Mouse (Mus musculus): ENCODE results near the gene Olfr749.

DNA sequence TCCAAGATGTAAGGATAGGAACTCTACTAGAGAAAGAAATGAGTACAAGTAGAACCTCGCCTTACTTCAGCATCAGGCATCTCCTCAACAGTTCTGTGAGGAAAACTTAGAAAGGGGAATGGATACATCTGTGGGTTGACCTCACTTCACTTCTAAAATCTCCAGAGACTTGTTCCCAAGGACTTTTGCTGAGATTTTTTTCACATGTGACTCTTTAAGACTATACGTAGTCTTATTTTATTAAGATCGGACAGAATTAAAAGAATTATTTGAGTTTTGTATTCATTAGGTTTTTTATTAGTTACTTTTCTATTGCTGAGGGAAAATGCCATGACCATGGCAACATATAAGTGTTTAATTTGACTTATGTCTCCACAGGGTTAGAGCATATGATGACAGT is 51.8 kb downstream of the Olfr749 start, which contains the start of gene Olfr747:
- TF ChIP-seq HCFC1 (IDR thresholded peaks at IDR 0.05; ENCODE audit: low read depth, low read length) (no peak), CTCF (IDR thresholded peaks at IDR 0.05 in 2 of 3, conservative IDR thresholded peaks at IDR 0.05 in 1 of 3; ENCODE audit: control insufficient read depth in 1 of 3, insufficient read depth in 1 of 3, low read depth in 2 of 3, low read length in 3 of 3, poor library complexity in 1 of 3, severe bottlenecking in 1 of 3) (no peak), POLR2A (IDR thresholded peaks at IDR 0.05; ENCODE audit: control insufficient read depth in 1 of 2, insufficient read depth in 1 of 2, low read depth in 1 of 2, low read length in 2 of 2, poor library complexity in 1 of 2) (no peak), ZKSCAN1 (IDR thresholded peaks at IDR 0.05; ENCODE audit: low read depth, low read length) (no peak), EP300 (IDR thresholded peaks at IDR 0.05; ENCODE audit: low read depth in 1 of 2, low read length in 2 of 2) (no peak), ELF1 (IDR thresholded peaks at IDR 0.05; ENCODE audit: low read depth, low read length) (no peak), ZMIZ1 (IDR thresholded peaks at IDR 0.05; ENCODE audit: low read depth, low read length) (no peak), MXI1 (IDR thresholded peaks at IDR 0.05; ENCODE audit: low read depth, low read length) (no peak), MAFK (IDR thresholded peaks at IDR 0.05; ENCODE audit: borderline replicate concordance, low read depth, low read length) (no peak), ZC3H11A (IDR thresholded peaks at IDR 0.05; ENCODE audit: low read depth, low read length) (no peak)
